ENCODE assay signal across 9 mouse cellular contexts in the genomic region with DNA sequence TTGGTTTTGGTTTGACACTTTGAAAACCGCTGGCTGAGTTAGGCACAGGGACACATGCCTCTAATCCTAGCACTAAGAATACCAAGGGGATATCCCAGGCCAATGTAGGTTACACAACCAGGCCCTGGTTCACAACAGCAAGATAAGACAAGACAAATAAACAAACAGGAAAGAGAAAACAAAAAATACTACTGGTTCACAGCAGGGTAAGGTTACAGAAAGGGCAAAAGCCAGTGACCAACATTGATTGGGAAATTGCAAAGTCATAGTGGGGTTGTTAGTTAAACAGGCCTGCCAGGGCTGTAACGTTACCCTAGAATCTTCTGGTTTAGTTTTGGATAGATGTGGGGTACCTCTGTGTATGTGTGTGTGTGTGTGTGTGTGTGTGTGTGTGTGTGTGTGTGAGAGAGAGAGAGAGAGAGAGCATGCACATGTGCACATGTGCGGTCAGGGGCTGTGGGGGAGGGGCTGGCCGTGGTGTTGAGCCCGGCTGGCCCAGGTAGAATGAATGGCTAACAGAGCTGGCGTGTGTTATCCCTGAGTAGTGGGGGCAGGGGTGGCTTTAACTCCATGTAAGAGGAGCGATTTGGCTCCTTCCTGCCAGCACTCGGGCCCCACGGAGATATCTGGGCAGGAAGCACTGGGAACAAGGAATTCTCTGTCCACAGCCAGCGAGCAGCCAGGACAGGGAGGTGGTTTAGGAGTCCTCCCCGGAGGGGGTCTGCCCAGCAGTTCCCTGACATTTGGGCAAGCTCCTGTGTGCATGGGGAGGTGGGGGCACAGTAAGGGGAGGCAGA. TPM values are rescaled to one million over a fixed set of nuclear protein-coding genes. Genes with fewer than 3 reads are reported as not detected.
DNase-seq lines count a peak whose midpoint lies in the region; ATAC-seq and TF ChIP-seq lines count a peak whose summit lies in the region.
"Had no signal": no experiment of that assay in that cellular context is flagged by ENCODE, and none has a peak within 500 bp of the region (broad histone marks: within the 10 kb centered on the region; RNA-seq: fewer than 3 reads in every experiment).

No protein-coding gene starts in this region.

- intact Hi-C loops in heart, postnatal 36 days (cut with DNase I), result no loop called here

- ATAC-seq in limb, embryonic 13.5 days (ENCODE audit: low FRiP score, low read depth), result peak; percentile 76
- no peak for ATAC-seq in midbrain, embryonic 16.5 days

- no peaks in the 10 kb centered on the region for H3K9me3 ChIP-seq in E14TG2a.4 (ENCODE audit: low read length)
- H3K9me3 ChIP-seq in limb, embryonic 13.5 days, result no peaks in the 10 kb centered on the region
- no peaks in the 10 kb centered on the region for H3K9me3 ChIP-seq in midbrain, embryonic 16.5 days (replicated peaks; ENCODE audit: control insufficient read depth, low read length, poor library complexity, severe bottlenecking)

- no peaks in the 10 kb centered on the region for H3K27me3 ChIP-seq in E14TG2a.4 (ENCODE audit: insufficient read depth, low read length)
- no peaks in the 10 kb centered on the region for H3K27me3 ChIP-seq in limb, embryonic 13.5 days
- H3K27me3 ChIP-seq in midbrain, embryonic 16.5 days (ENCODE audit: control insufficient read depth, insufficient read depth, low read depth, low read length), result no peaks in the 10 kb centered on the region

- no peak for TF ChIP-seq CTCF in E14TG2a.4 (conservative IDR thresholded peaks at IDR 0.05; ENCODE audit: low read length)

- H3K27ac ChIP-seq in limb, embryonic 13.5 days, result peak overlapping the region; percentile 82
- no peak overlapping the region for H3K27ac ChIP-seq in midbrain, embryonic 16.5 days (ENCODE audit: low read length)

- WGBS in limb, embryonic 13.5 days, result 18% methylated on average over 11 of the region's 11 CpGs
- WGBS in midbrain, embryonic 16.5 days, result 41% methylated on average over 11 of the region's 11 CpGs

- peaks cover 25% of the 10 kb centered on the region for H3K36me3 ChIP-seq in E14TG2a.4 (ENCODE audit: insufficient read depth, low read length)
- H3K36me3 ChIP-seq in limb, embryonic 13.5 days, result no peaks in the 10 kb centered on the region
- peaks cover 9% of the 10 kb centered on the region for H3K36me3 ChIP-seq in midbrain, embryonic 16.5 days (ENCODE audit: control insufficient read depth, insufficient read depth, low read length)

- H3K4me1 ChIP-seq in E14TG2a.4 (replicated peaks; ENCODE audit: low read depth, low read length), result peaks cover 90% of the 10 kb centered on the region
- peaks cover 24% of the 10 kb centered on the region for H3K4me1 ChIP-seq in limb, embryonic 13.5 days
- no peaks in the 10 kb centered on the region for H3K4me1 ChIP-seq in midbrain, embryonic 16.5 days (ENCODE audit: control insufficient read depth, insufficient read depth, low read length)

- H3K4me3 ChIP-seq in E14TG2a.4 (replicated peaks; ENCODE audit: low read length), result peak overlapping the region; percentile 69
- H3K4me3 ChIP-seq in limb, embryonic 13.5 days, result no peak overlapping the region
- no peak overlapping the region for H3K4me3 ChIP-seq in midbrain, embryonic 16.5 days (ENCODE audit: low read depth, low read length)

- peak overlapping the region; percentile 31 for H3K4me2 ChIP-seq in limb, embryonic 13.5 days (replicated peaks)
- H3K4me2 ChIP-seq in midbrain, embryonic 16.5 days (ENCODE audit: low read length), result no peak overlapping the region

- H3K9ac ChIP-seq in limb, embryonic 13.5 days, result peak overlapping the region; percentile 10; the same call in 1 of the 2 replicates
- no peak overlapping the region for H3K9ac ChIP-seq in midbrain, embryonic 16.5 days (ENCODE audit: low read depth, low read length)

- peak; percentile 58 for DNase-seq in ZHBTc4 (ENCODE audit: low read depth, low spot score)
- peak; percentile 7 to 20 for DNase-seq in heart, postnatal 36 days
- no peak for DNase-seq in frontal cortex, postnatal 36 days (ENCODE audit: low spot score in 2 of 2)
- DNase-seq in urinary bladder, postnatal 14 days (ENCODE audit: low spot score), result no peak
- no peak for DNase-seq in T-cell, adult 2 months (ENCODE audit: low spot score)
- DNase-seq: cerebellum, adult 2 months had no signal

RNA-seq across cellular contexts. Expression of gene Epb41l1, which starts 19.2 kb away (rescaled TPM):
- total RNA-seq in heart, postnatal 36 days (2021), result 1 to 10 TPM; 6.3 to 9.1 TPM
- 3.3 and 3.7 TPM in 2 replicates for polyA plus RNA-seq in limb, embryonic 13.5 days (2015; fragmentation: Nextera tagmentation; extraction: Ambion mirVana)
- polyA plus RNA-seq in midbrain, embryonic 16.5 days (2015; fragmentation: Nextera tagmentation; extraction: Ambion mirVana), result 18.5 and 19.4 TPM in 2 replicates

Comparison
In these comparisons a context has a peak if more than half of its experiments do, and no peak if none do; other contexts are left out.
1. DNase-seq: peak in ZHBTc4 (single experiment) and heart, postnatal 36 days (2 of 2); none in frontal cortex, postnatal 36 days (0 of 2), urinary bladder, postnatal 14 days (single experiment) and T-cell, adult 2 months (single experiment).